Mouse (Mus musculus) embryonic facial prominence, embryonic 14.5 days (tissue): ENCODE measurements around the gene Hoxd8. TPM values are rescaled to one million over a fixed set of nuclear protein-coding genes. Genes with fewer than 3 reads are reported as not detected.
A peak's percentile ranks its signal among the peaks of the same experiment; 100 is the strongest.

ENCODE experiments used
- ATAC-seq: fragments of 200-750 bp; cut with Nextera tagmentation; 2 replicates; pipeline ENCODE4 v1.8.0; 2017; ENCODE audit warnings: low read depth, moderate number of reproducible peaks, moderate TSS enrichment
- DNase-seq: peaks from one replicate; pipeline ENCODE4 v3.0.0-alpha.2; 2015; ENCODE audit warnings: low spot score
- H3K27ac ChIP-seq: fragments of 300-500 bp; sonication (generic); replicated peaks from 2 replicates; pipeline ENCODE4 v1.5.1; 2014; ENCODE audit warnings: low read depth, mild to moderate bottlenecking, low read length, moderate library complexity
- H3K27me3 ChIP-seq: fragments of 300-500 bp; sonication (generic); replicated peaks from 2 replicates; pipeline ENCODE4 v1.6.1; 2014; ENCODE audit warnings: low read length; ENCODE audit not compliant: control insufficient read depth, insufficient read depth
- H3K36me3 ChIP-seq: fragments of 300-500 bp; sonication (generic); 2 replicates; pipeline ENCODE4 v1.6.1; 2014; ENCODE audit warnings: low read length, mixed read lengths; ENCODE audit not compliant: control insufficient read depth, insufficient read depth
- H3K4me1 ChIP-seq: fragments of 300-500 bp; sonication (generic); 2 replicates; pipeline ENCODE4 v1.6.1; 2014; ENCODE audit warnings: antibody characterized with exemption, low read length; ENCODE audit not compliant: control insufficient read depth, insufficient read depth
- H3K4me2 ChIP-seq: fragments of 300-500 bp; sonication (generic); 2 replicates; pipeline ENCODE4 v1.6.1; 2014; ENCODE audit warnings: low read depth, mild to moderate bottlenecking, low read length, moderate library complexity, mixed read lengths
- H3K4me3 ChIP-seq: fragments of 300-500 bp; sonication (generic); 2 replicates; pipeline ENCODE4 v1.5.1; 2014; ENCODE audit warnings: low read depth, mild to moderate bottlenecking, low read length
- H3K9ac ChIP-seq: fragments of 300-500 bp; sonication (generic); 2 replicates; pipeline ENCODE4 v1.6.1; 2014; ENCODE audit warnings: low read depth, mild to moderate bottlenecking, low read length, moderate library complexity, mixed read lengths
- H3K9me3 ChIP-seq: fragments of 300-500 bp; sonication (generic); 2 replicates; pipeline ENCODE4 v1.6.1; 2016; ENCODE audit warnings: low read length; ENCODE audit not compliant: control insufficient read depth
- WGBS: fragments of 180-500 bp; shearing (Covaris S2); extraction: QIAGEN DNeasy Blood & Tissue Kit; methylation state at CpG from one replicate; pipeline ENCODE4 v1.1.7; 2014; 5-methylcytosine and 5-hydroxymethylcytosine counted together
- polyA plus RNA-seq: library from polyadenylated mRNA; unstranded; fragments of >200 nt; fragmentation: Nextera tagmentation; extraction: Ambion mirVana; gene quantifications from 2 replicates; pipeline ENCODE4 v1.2.1, GENCODE M21; 2014

Hoxd8 gene
- polyA plus RNA-seq, 1 experiment from 2014 or later, result 8.7 TPM

GRCm38 (mm10) chr2:74679980-74680379, 24.4 kb upstream of the Hoxd8 start:
- ATAC-seq (no peak), DNase-seq (no peak)
- Histone ChIP-seq H3K9me3 (no peaks in the 10 kb centered on the region), H3K4me1 (0 out of 2 replicates have a peak, but pooled peaks cover 4% of the 10 kb centered on the region), H3K4me3 (no peak overlapping the region), H3K4me2 (no peak overlapping the region), H3K27ac (no peak overlapping the region), H3K36me3 (no peaks in the 10 kb centered on the region), H3K9ac (no peak overlapping the region), H3K27me3 (peaks cover 100% of the 10 kb centered on the region)
- WGBS, result under 1% methylated on average over 23 of the region's 23 CpGs

GRCm38 (mm10) chr2:74680561-74681398, 23.6 kb upstream of the Hoxd8 start:
- H3K36me3 ChIP-seq, result no peaks in the 10 kb centered on the region
- H3K4me3 ChIP-seq, result no peak overlapping the region
- whole genome bisulfite sequencing, result 3% methylated on average over 21 of the region's 21 CpGs
- peaks cover 100% of the 10 kb centered on the region for H3K27me3 ChIP-seq
- no peak overlapping the region for H3K9ac ChIP-seq
- ATAC-seq (no peak), DNase-seq (no peak)
- 0 out of 2 replicates have a peak, but pooled peaks cover 4% of the 10 kb centered on the region for H3K4me1 ChIP-seq
- H3K9me3 ChIP-seq, result no peaks in the 10 kb centered on the region
- no peak overlapping the region for H3K4me2 ChIP-seq
- H3K27ac ChIP-seq, result no peak overlapping the region

GRCm38 (mm10) chr2:74681594-74682531, 22.6 kb upstream of the Hoxd8 start:
- 0 out of 2 replicates have a peak, but pooled peaks cover 4% of the 10 kb centered on the region for H3K4me1 ChIP-seq
- WGBS, result 2% methylated on average over 63 of the region's 78 CpGs
- no peaks in the 10 kb centered on the region for H3K36me3 ChIP-seq
- no peaks in the 10 kb centered on the region for H3K9me3 ChIP-seq
- H3K27ac ChIP-seq, result no peak overlapping the region
- DNase-seq (no peak), ATAC-seq (no peak)
- H3K4me2 ChIP-seq, result peak overlapping the region; percentile 46
- peak overlapping the region; percentile 28 for H3K4me3 ChIP-seq
- no peak overlapping the region for H3K9ac ChIP-seq
- H3K27me3 ChIP-seq, result peaks cover 99% of the 10 kb centered on the region

- 1% methylated on average over 25 of the region's 51 CpGs for WGBS
- ATAC-seq, result no peak
These were observed 21.6 kb upstream of the Hoxd8 start for GRCm38 (mm10) chr2:74682796-74683195.

GRCm38 (mm10) chr2:74683471-74683951, 20.9 kb upstream of the Hoxd8 start:
- no peaks in the 10 kb centered on the region for H3K9me3 ChIP-seq

More at GRCm38 (mm10) chr2:74682796-74683195, 21.6 kb upstream of the Hoxd8 start:
- H3K9me3 ChIP-seq, result no peaks in the 10 kb centered on the region
- H3K27me3 ChIP-seq, result peaks cover 99% of the 10 kb centered on the region
- H3K4me1 ChIP-seq, result 0 out of 2 replicates have a peak, but pooled peaks cover 4% of the 10 kb centered on the region
- H3K4me3 ChIP-seq, result peak overlapping the region; percentile 28
- peak overlapping the region; percentile 46 for H3K4me2 ChIP-seq
- H3K36me3 ChIP-seq, result no peaks in the 10 kb centered on the region
- no peak overlapping the region for H3K27ac ChIP-seq
- no peak for DNase-seq
- H3K9ac ChIP-seq, result no peak overlapping the region

GRCm38 (mm10) chr2:74684106-74684505, 20.3 kb upstream of the Hoxd8 start:
- no peak for ATAC-seq
- Histone ChIP-seq H3K4me3 (no peak overlapping the region), H3K4me1 (0 out of 2 replicates have a peak, but pooled peaks cover 4% of the 10 kb centered on the region), H3K4me2 (no peak overlapping the region), H3K27ac (no peak overlapping the region), H3K36me3 (no peaks in the 10 kb centered on the region), H3K27me3 (peaks cover 99% of the 10 kb centered on the region), H3K9ac (no peak overlapping the region), H3K9me3 (no peaks in the 10 kb centered on the region)
- DNase-seq, result no peak
- WGBS, result 1% methylated on average over 12 of the region's 12 CpGs

More at GRCm38 (mm10) chr2:74683471-74683951, 20.9 kb upstream of the Hoxd8 start:
- DNase-seq (no peak), ATAC-seq (no peak)
- H3K27ac ChIP-seq, result no peak overlapping the region
- H3K27me3 ChIP-seq, result peaks cover 99% of the 10 kb centered on the region
- no peak overlapping the region for H3K9ac ChIP-seq
- no peaks in the 10 kb centered on the region for H3K36me3 ChIP-seq
- no peak overlapping the region for H3K4me3 ChIP-seq
- H3K4me2 ChIP-seq, result no peak overlapping the region
- WGBS, result 2% methylated on average over 18 of the region's 18 CpGs
- H3K4me1 ChIP-seq, result 0 out of 2 replicates have a peak, but pooled peaks cover 4% of the 10 kb centered on the region

- DNase-seq, result no peak
- Histone ChIP-seq H3K4me1 (0 out of 2 replicates have a peak, but pooled peaks cover 4% of the 10 kb centered on the region), H3K9ac (no peak overlapping the region), H3K27me3 (peaks cover 99% of the 10 kb centered on the region), H3K4me2 (no peak overlapping the region), H3K27ac (no peak overlapping the region), H3K4me3 (no peak overlapping the region), H3K36me3 (no peaks in the 10 kb centered on the region), H3K9me3 (no peaks in the 10 kb centered on the region)
- no peak for ATAC-seq
- 8% methylated on average over 4 of the region's 4 CpGs for WGBS
These were observed 19.3 kb upstream of the Hoxd8 start for GRCm38 (mm10) chr2:74685059-74685603.
